Mouse (Mus musculus) cerebral cortex, adult 2 months (tissue): ENCODE results near the gene Cyp2u1.

Experiments
- WGBS: fragments of 180-500 bp; shearing (Covaris S2); methylation state at CpG from one replicate; pipeline ENCODE4 v1.1.7; 2018; 5-methylcytosine and 5-hydroxymethylcytosine counted together

Gene Cyp2u1

GRCm38 (mm10) chr3:131306255-131306654 lies 3.2 kb upstream of the Cyp2u1 start:
- WGBS = 95% methylated on average over 7 of the region's 7 CpGs

- 9% methylated on average over 5 of the region's 5 CpGs for WGBS
Measured at GRCm38 (mm10) chr3:131303320-131303714, 290 bp upstream of the Cyp2u1 start.

- WGBS = 6% methylated on average over 6 of the region's 6 CpGs
Measured at GRCm38 (mm10) chr3:131299908-131300307, 3.1 kb downstream of the Cyp2u1 start.

- WGBS = 78% methylated on average over 9 of the region's 9 CpGs
Measured at GRCm38 (mm10) chr3:131299078-131299477, 3.9 kb downstream of the Cyp2u1 start.

GRCm38 (mm10) chr3:131296893-131297292 lies 6.1 kb downstream of the Cyp2u1 start:
- WGBS = 81% methylated on average over 7 of the region's 7 CpGs

GRCm38 (mm10) chr3:131295513-131296200 lies 7.4 kb downstream of the Cyp2u1 start:
- 76% methylated on average over 12 of the region's 12 CpGs for WGBS

GRCm38 (mm10) chr3:131294503-131294902 lies 8.5 kb downstream of the Cyp2u1 start:
- WGBS = 64% methylated on average over 3 of the region's 3 CpGs

GRCm38 (mm10) chr3:131292959-131293358 lies 10.1 kb downstream of the Cyp2u1 start:
- 64% methylated on average over 3 of the region's 3 CpGs for WGBS

GRCm38 (mm10) chr3:131292349-131292748 lies 10.7 kb downstream of the Cyp2u1 start:
- 73% methylated on average over 2 of the region's 2 CpGs for WGBS

GRCm38 (mm10) chr3:131291890-131292289 lies 11.1 kb downstream of the Cyp2u1 start:
- 82% methylated on average over 4 of the region's 4 CpGs for WGBS

GRCm38 (mm10) chr3:131274151-131274550 lies 28.9 kb downstream of the Cyp2u1 start:
- WGBS = 84% methylated on average over 4 of the region's 4 CpGs

GRCm38 (mm10) chr3:131272374-131273100 lies 30.5 kb downstream of the Cyp2u1 start:
- WGBS = 33% methylated on average over 10 of the region's 10 CpGs

GRCm38 (mm10) chr3:131271559-131272373 lies 31.3 kb downstream of the Cyp2u1 start, which contains the start of gene Hadh:
Gene Hadh (minus strand): TSS chr3:131272101.
- WGBS = under 1% methylated on average over 54 of the region's 54 CpGs

- WGBS = 15% methylated on average over 8 of the region's 8 CpGs
Measured at GRCm38 (mm10) chr3:131271157-131271556, 31.9 kb downstream of the Cyp2u1 start.

GRCm38 (mm10) chr3:131270381-131270780 lies 32.6 kb downstream of the Cyp2u1 start:
- 75% methylated on average over 6 of the region's 6 CpGs for WGBS

GRCm38 (mm10) chr3:131266366-131267050 lies 36.5 kb downstream of the Cyp2u1 start:
- 71% methylated on average over 3 of the region's 3 CpGs for WGBS

GRCm38 (mm10) chr3:131265516-131265915 lies 37.5 kb downstream of the Cyp2u1 start:
- WGBS = 74% methylated on average over 8 of the region's 8 CpGs

GRCm38 (mm10) chr3:131263766-131264486 lies 39.1 kb downstream of the Cyp2u1 start:
- 93% methylated on average over 15 of the region's 15 CpGs for WGBS

- 97% methylated on average over 6 of the region's 6 CpGs for WGBS
Measured at GRCm38 (mm10) chr3:131260418-131260817, 42.6 kb downstream of the Cyp2u1 start.

GRCm38 (mm10) chr3:131259392-131259965 lies 43.5 kb downstream of the Cyp2u1 start:
- WGBS = 54% methylated on average over 9 of the region's 9 CpGs

- 80% methylated on average over 3 of the region's 3 CpGs for WGBS
Measured at GRCm38 (mm10) chr3:131258921-131259320, 44.1 kb downstream of the Cyp2u1 start.
